Mouse (Mus musculus) brain, adult 2 months (tissue): ENCODE results near the gene Cd300c.
"Not testable (repeated sequence)": the region's sequence is repeated elsewhere in the genome, so short reads cannot be mapped to it uniquely, and the experiment has no call there.

Experiments
- DNase-seq: peaks from one replicate; pipeline ENCODE4 v3.0.0; 2011; ENCODE audit warnings: low read depth, low spot score

Gene Cd300c

DNA sequence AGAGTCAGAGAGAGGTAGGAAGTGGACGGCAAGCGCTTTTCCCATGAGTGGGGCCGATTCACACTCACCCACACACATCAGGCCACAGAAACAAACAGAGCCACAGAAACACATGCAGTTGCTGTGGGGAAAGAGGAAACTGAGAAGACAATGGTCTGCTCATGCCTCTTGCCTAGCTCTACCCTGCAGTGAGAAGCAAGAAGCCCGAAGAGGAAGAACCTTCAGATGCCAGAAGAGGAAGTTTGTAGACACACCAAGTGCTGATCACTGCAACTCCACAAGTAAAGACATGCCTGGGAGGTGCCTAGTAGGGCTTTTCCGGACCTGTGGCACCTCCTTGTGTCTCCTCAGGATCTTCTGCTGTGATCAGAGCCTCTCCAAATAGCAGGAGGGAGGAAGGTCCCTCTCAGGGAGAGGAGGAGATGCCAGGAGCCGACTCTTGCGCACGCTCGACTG lies at the start of gene Cd300c:
Cd300c (minus strand) TSS at position 406 of the 456 bp plus-strand sequence.
- peak; percentile 27 for DNase-seq

DNA sequence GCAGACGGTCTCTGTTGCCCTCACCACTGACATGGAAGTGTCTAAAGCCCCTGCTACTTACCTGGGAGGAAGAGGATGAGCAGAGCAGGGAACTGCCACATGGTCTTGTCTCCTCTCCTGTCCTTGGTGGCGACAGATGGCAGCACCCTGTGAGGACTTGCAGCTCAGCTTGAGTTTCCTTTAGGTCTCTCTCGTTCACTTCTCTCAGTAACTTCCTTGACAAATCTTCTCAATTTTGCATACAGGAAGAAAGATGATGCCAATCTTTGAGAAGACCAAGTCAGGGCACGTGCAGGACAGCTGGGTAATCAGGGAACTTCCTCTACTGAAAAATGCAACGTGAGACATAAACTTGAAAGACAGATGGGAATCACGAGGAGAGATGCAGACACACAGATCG lies 47.1 kb upstream of the Cd300c start, which contains the start of gene Cd300ld2:
Cd300ld2 (minus strand) TSS at position 101 of the 400 bp plus-strand sequence.
- DNase-seq: not testable (repeated sequence)

DNA sequence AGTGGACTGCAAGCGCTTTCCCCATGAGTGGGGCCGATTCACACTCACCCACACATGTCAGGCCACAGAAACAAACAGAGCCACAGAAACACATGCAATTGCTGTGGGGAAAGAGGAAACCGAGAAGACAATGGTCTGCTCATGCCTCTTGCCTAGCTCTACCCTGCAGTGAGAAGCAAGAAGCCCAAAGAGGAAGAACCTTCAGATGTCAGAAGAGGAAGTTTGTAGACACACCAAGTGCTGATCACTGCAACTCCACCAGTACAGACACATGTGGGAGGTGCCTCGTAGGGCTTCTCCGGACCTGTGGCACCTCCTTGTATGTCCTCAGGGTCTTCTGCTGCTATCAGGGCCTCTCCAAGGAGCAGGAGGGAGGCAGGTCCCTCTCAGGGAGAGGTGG lies 35.1 kb upstream of the Cd300c start:
- peak; percentile 13 for DNase-seq

DNA sequence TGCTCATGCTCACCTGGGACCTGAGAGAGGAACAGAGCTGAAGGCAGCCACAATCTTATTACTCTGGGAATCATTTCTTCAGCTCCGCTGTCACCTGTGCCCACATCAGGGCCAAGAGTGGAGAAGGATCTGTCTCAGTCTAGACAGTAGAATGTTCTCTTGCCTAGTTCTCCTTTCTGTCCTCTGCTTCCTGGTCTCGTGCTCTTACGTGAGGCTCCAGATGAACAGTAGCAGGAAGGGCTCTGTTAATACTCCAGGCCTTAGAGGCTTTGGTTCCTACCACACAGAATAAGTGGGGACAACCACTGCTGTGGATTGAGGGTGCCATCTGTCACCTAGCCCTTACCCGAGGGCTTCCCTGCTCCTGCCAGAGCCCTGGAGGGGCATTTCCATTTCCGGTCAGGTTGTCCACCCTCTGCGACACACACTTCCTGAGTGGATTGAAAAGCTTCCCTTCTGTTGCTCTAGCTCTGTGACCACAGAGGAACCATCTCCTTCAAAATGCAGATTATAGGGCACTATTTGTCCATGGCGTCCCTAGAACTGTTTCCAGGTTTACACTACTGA lies 32.6 kb upstream of the Cd300c start, which contains the start of gene Cd300c2:
Cd300c2 (minus strand) TSS at position 407 of the 567 bp plus-strand sequence.
- DNase-seq: peak; percentile 39

DNA sequence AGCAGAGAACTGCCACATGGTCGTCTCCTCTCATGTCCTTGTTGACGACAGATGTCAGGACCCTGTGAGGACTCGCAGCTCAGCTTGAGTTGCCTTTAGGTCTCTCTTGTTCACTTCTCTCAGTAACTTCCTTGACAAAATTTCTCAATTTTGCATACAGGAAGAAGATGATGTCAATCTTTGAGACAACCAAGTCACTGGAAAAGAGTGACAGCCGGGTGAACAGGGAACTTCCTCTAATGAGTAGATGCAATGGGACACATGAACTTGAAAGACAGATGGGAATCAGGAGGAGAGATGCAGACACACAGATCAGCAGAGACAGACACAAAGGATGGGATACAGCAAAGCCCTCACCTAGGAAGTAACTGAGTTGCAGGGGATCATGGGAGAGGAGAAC lies 20.8 kb upstream of the Cd300c start, which contains the start of gene Cd300ld:
Cd300ld (minus strand) TSS at position 130 of the 400 bp plus-strand sequence.
- DNase-seq: no peak

DNA sequence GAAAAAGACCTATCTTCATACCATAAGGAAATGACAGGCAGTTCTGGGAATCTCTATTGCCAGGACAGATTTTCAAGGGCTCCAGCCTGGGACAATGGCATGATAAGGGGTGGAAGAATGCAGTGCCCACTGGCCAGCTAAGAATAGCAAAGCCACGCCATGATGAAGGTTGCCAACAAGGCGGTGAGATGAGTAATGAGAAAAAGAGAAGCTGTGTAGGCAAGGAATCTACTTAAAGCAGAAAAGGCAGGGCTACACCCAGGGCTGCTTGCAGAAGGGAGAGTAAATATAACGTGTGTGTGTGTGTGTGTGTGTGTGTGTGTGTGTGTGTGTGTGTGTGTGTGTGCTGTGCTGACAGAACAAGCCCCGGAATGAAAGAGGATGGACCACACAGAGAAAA lies 12.9 kb upstream of the Cd300c start:
- DNase-seq: peak; percentile 55

DNA sequence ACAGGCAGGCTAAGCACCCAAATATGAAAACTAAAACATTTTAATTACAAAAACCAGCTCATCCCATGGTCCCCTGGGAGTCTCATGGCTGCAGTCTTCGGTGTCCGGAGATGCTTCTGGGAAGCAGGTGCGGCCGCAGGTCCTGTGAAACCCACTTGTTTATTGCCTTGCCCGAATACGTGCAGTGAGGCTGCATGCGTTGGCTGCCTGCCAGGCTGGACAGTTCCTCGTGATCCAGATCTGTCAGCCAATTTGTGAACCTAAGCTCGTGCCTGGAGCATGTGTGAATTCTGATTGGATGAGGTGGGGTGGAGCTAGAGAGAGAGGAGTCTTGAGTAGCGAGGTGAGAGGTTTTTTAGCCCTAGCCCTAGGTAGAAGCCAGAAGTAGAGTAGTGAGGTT lies 3.8 kb upstream of the Cd300c start:
- DNase-seq: peak; percentile 42

DNA sequence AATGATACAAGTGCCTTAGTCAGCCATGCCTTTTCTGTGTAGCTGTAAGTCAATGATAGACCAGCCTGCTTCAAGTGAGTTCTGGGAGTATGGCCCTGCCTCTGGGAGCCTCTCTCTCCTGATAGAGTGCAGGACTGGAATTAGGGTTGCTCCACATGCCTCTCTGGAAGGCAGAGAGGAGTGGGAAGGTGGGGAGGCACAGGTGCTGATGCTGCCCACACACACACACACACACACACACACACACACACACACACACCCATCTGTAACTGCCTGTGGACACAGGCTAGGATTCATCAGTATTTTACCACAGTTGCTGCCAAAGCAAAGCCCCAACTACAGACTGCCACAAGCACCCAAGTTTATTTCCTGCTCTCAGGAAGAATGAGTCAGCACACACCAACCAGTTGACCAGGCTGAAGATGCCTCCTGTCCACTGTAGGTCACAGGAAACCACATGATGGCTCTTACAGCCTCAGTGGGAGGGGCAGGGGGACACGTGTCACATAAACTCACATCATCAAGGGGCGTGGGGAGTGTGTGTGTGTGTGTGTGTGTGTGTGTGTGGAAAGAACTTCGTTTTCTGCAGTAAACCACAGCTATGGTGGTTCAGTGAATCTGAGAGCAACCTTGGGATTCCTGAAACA lies 3.7 kb downstream of the Cd300c start:
- DNase-seq: peak; percentile 45

DNA sequence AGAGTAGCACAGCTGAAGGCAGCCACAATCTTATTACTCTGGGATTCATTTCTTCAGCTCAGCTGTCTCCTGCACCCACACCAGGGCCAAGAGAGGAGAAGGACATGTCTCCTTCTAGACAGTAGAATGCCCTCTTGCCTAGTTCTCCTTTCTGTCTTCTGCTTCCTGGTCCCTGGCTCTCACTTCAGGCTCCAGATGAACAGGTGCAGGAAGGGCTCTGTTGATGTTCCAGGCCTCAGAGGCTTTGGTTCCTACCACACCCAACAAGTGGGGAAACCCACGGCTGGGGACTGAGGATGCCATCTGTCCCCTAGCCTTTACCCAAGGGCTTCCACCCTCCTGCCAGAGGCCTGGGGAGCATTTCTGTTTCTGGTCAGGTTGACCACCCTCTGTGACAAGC lies 8.6 kb downstream of the Cd300c start:
- peak; percentile 15 for DNase-seq

DNA sequence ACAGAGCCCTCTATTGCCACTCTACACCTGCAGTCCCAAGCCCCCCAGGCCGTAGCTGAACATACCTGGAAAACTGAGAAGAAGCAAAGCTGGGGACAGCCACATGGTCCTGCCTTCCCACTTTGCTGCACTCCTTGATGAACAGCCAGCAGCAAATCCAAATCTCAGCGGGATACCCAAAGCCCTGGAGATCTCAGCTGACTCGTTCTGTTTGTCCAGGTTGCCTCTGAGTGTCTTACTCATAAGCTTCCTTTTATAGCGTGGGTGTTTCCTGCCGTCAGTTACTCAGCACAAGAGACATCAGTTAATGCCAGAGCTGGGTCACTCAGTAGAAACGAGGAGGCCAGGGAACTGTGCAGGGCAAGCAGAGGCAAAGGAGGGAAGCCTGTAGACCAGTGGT lies 34.8 kb downstream of the Cd300c start, which contains the start of gene Cd300lb:
Cd300lb (minus strand) TSS at position 243 of the 400 bp plus-strand sequence.
- peak; percentile 76 for DNase-seq

DNA sequence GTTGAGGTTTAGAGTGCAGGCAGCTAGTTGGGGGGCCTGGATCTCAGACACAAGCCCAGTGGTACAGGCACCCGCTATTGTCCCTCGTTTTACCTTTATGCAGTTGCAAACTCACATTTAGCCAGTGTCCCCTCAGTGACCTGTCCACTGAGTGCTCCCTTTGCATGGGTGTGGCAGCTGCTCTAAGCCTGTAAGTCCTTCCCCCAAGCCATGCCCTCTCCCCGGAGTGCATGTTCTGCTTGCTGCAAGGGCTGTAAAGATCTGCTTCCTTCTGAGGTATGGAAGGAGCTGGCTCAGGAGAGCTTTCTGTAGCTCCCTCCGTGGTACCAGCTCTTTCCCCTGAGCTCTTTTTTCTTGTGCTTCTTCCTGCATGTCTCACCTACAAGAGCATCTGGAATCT lies 35.4 kb downstream of the Cd300c start:
- DNase-seq: no peak

DNA sequence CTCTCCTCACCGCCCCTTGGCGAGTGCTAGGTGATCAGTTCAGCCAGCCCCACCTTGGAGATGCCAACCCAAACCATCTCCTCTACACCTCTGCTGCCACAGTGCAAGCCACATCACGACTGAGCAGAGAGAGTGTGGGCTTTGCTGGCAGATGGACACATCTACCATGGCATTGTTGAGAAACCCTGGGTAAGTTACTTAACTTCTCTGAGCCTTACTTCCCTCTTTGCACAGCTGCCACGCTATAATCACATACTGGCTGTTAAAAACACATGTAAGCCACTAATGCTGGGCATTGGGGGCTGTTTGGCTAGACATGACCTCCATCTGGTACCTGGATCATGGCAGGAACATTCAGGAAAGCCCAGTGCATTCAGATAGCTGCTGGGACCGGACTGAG lies 37.9 kb downstream of the Cd300c start:
- DNase-seq: peak; percentile 41

DNA sequence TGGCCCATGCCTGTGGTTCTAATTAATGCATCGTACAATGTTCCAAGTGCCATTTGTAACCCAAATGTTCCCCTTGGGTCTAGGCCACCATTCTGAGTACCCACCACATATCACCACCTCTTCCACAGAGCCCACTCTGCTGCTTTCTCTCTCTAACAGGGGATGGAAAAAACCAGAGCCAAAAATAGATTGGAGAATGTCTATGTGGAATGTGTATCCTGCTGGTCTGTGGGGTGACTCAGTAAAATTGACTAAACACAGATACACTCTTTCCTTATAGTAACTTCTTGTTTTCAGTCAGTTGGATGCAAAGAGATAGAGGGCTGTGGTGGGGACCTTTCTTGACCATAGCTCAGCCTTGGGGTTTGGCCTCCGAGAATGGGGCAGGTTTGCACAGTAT lies 39.4 kb downstream of the Cd300c start:
- DNase-seq: peak; percentile 45

DNA sequence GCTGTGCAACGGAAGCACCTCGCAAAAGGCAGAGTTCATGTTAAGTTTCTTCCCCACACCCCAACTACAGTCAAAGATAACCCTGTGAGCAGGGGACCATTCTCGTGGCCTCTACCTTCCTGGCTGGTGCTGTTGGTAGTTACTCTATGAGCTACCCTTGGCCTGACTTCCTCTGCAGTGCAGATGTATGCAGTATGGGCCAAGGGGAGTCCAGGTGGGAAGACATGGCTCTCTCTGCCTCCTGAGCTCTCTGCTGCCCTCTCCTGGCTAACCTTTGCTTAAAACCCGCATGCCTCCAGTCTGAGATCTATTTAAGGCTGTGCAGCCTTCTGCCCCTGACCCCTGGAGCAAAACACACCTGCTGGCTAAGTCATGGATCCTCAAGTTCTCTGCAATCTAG lies 45.0 kb downstream of the Cd300c start:
- DNase-seq: no peak

DNA sequence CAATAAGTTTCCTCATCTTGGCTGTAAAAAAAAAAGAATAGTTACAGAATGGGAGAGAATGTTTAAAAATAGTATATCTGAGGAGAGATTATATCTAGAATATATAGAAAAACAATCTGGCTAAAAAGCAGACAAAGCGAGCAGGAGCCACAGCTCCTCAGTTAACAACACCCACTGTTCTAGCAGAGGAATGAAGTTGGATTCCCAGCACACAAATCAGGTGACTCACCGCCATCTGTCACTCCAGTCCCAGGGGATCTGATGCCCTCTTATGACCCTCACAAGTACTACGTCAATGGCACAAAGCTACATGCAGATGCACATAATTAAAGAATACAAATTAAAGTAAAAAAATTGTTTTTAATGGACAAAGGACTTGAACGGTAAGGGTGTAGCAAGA lies 46.5 kb downstream of the Cd300c start:
- DNase-seq: peak; percentile 97

DNA sequence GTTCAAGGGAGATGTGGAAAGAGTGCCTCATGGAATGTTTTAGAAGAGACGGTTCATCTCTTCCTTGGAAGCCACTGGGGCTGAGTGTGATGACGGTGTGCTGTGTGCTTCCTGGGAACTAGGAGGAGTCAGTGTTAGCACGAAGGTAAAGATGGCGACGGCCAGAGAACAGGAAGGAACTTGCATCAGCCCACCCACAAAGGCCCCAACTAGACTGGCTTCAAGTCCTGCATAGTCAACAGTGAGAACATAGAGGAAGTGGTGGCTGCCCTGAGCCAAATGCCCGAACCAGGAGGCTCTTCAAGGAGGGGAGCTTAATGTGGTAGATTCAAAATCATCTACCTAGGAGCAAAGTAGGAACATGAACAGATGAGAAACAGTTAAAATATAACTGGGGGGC lies 51.8 kb downstream of the Cd300c start:
- no peak for DNase-seq

DNA sequence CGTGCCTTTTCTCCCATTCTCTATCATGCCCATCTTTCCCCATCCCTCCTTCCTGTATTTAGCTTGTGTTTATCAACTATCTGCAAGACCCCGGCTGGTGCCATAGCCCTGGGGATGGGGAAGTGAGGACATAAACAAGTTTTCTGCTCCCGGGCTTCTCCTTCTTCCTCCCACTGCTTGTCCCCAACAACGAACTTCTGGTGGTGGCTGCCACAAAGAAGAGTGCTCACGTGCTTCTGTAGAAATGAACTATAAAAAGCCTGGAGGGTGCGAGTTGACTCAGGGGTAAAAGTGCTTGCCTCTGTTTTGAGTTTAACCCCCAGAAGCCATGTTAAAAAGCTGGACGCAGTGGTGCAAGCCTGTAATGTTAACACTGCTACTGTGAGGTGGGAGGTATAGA lies 54.0 kb downstream of the Cd300c start:
- DNase-seq: no peak

DNA sequence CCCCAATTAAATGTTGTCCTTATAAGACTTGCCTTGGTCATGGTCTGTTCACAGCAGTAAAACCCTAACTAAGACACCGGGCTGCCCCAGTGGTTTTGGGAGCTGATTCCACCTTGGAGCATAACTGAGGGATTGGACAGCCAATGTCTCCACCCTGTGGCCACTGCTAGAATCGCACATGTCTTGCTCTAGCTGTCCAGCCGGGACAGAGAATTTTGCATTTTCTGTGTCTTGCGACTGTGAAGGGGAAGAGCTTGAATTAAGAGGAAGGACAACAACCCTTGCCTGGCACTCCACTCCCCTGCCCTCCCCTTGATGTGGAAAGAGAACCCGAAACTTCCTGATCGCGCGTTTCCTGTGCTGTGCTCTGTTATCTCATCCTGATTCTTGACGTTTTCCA lies 56.1 kb downstream of the Cd300c start:
- peak; percentile 89 for DNase-seq

DNA sequence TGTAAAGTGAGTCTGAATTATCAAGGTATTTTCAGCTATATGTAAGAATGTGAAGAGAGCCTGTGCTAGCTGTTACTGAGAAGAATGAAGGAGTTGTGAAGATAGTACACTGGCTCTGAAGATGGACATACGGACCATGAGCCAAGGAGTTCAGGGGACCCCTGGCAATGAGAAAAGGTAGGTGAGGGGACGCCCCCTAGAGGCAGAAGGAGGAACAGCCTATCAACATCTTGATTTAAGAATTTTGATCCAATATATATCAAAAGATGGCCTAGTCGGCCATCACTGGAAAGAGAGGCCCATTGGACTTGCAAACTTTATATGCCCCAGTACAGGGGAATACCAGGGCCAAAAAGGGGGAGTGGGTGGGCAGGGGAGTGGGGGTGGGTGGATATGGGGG lies 59.4 kb downstream of the Cd300c start:
- not testable (repeated sequence) for DNase-seq

DNA sequence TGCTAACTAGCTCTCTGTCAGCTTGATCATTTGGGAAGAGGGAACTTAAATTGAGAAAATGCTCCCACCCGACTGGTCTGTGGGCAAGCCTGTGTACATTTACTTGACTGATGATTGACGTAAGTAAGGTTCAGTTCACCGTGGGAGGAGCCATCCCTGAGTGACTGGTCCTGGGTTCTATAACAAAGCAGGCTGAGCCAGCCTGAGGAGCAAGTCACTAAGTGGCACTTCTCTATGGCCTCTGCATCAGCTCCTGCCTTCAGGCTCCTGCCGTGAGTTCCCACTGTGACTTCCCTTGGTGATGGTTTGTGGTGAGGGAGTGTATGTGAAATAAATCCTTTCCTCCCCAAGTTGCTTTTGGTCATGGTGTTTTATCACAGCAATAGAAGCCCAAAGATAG lies 60.9 kb downstream of the Cd300c start:
- no peak for DNase-seq

DNA sequence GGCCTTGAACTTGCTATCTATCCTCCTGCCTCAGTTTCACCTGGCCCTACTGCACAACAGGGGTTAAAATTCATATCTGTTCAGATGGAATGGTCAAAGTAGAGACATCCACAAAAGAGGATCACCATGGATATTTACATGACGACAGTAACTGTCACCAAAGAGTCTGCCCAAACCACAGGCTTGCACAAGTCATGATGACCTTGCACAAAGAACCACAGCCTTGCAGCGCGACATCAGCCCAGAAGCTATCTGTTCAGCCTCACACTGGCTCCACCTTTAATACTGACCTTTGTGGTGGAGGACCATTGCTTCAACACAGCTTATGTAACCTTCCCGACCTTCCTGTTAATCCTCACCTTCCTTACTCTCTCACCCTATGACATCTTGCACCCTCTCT lies 61.4 kb downstream of the Cd300c start:
- no peak for DNase-seq
